Mouse (Mus musculus) heart, embryonic 10.5 days (tissue): ENCODE measurements around the gene Zscan25. TPM values are rescaled to one million over a fixed set of nuclear protein-coding genes. Genes with fewer than 3 reads are reported as not detected.
"Not testable (repeated sequence)": the region's sequence is repeated elsewhere in the genome, so short reads cannot be mapped to it uniquely, and the experiment has no call there.

Experiments
- DNase-seq: peaks from one replicate; pipeline ENCODE4 v3.0.0-alpha.2; 2017; ENCODE audit warnings: low spot score
- H3K27ac ChIP-seq: fragments of 300-500 bp; sonication (generic); 2 replicates; pipeline ENCODE4 v1.5.1; 2016; ENCODE audit warnings: mild to moderate bottlenecking
- H3K27me3 ChIP-seq: fragments of 300-500 bp; sonication (generic); 2 replicates; pipeline ENCODE4 v1.6.1; 2016; ENCODE audit warnings: mild to moderate bottlenecking; ENCODE audit not compliant: poor library complexity, insufficient read depth, severe bottlenecking
- H3K36me3 ChIP-seq: fragments of 300-500 bp; sonication (generic); 2 replicates; pipeline ENCODE4 v1.6.1; 2016; ENCODE audit warnings: mild to moderate bottlenecking, moderate library complexity
- H3K4me1 ChIP-seq: fragments of 300-500 bp; sonication (generic); 2 replicates; pipeline ENCODE4 v1.6.1; 2016; ENCODE audit warnings: mild to moderate bottlenecking
- H3K4me3 ChIP-seq: fragments of 300-500 bp; sonication (generic); 2 replicates; pipeline ENCODE4 v1.5.1; 2016; ENCODE audit warnings: mild to moderate bottlenecking, moderate library complexity
- H3K9me3 ChIP-seq: fragments of 300-500 bp; sonication (generic); 2 replicates; pipeline ENCODE4 v1.6.1; 2016; ENCODE audit warnings: mild to moderate bottlenecking, moderate library complexity
- WGBS: fragments of 180-500 bp; shearing (Covaris S2); methylation state at CpG from one replicate; pipeline ENCODE4 v1.1.7; 2016; 5-methylcytosine and 5-hydroxymethylcytosine counted together
- polyA plus RNA-seq: library from polyadenylated mRNA; unstranded; fragments of >200 nt; fragmentation: Nextera tagmentation; extraction: Ambion mirVana; gene quantifications from 2 replicates; pipeline ENCODE4 v1.2.1, GENCODE M21; 2016

Zscan25 gene
- 0.16 and 0.33 TPM in 2 replicates for polyA plus RNA-seq

DNA sequence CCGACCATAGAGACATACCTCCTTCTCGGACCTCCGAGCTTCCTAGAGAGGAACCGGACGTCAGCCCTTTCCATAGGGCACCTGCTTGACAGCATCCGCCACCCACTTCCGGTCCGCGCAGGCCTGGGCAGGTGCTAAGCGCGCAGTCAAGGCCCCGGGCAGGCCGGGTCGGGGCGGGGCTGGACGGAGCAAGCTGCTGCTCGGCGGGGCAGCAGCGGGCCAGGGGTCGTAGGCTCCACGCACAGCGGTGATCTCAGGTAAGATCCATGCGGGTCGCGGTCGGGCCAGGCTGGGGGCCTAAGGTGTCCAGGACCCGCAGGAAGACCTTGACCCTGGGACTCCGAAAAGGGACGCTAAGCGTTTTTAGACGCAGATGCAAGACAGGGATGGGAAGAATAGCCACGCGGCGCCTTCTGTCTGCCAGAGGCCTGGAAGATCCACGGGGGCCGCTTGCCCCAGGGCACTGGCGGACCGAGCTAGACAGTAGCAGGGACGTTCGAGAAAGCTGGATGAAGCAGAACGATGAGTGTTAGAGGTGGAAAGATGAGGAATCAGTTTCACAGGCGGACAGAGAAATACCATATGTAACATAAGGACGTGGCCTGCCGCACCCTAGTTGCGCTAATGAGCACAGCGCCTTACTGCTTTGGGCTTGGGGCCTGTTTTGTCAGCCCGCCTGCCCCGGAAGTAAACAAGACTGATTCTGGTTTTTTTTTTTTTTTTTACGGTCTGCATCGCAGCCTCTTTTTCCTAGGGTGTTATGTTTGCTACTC lies at the start of gene Zscan25:
Zscan25 (plus strand) TSS at position 130 of the 773 bp plus-strand sequence.
- no peaks in the 10 kb centered on the region; the same call in 1 of the 2 replicates for H3K4me1 ChIP-seq
- no peaks in the 10 kb centered on the region for H3K27me3 ChIP-seq
- no peaks in the 10 kb centered on the region for H3K9me3 ChIP-seq
- peak; percentile 97 for DNase-seq
- peak within 1 kb of the TSS; percentile 89 for H3K4me3 ChIP-seq
- peak within 1 kb of the TSS; percentile 95 for H3K27ac ChIP-seq
- H3K36me3 ChIP-seq: peaks cover 27% of the 10 kb centered on the region
- WGBS: under 1% methylated on average over 50 of the region's 50 CpGs

DNA sequence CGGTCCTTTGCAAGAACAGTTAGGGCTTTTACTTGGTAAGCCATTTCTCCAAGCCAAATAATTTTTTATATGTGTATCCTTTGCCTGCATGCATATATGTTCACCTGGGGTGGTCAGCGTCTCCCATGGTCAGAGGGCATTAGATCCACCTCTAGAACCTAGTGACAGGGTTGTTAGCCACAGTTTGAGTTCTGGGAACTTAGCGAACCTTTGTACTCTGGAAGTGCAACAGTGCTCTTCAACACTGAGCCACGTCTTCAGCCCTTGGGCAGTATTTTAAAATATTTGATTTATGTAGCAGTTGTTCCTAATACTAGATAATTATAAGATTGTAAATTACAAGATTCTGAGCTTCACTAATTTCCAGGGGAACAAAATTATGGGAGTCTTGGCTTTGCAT lies 49.7 kb upstream of the Zscan25 start:
- no peak for DNase-seq
- peak overlapping the region; percentile 96 for H3K27ac ChIP-seq
- WGBS: 89% methylated on average over 4 of the region's 4 CpGs

GRCm38 (mm10) chr5:145231367-145231871 lies 48.9 kb upstream of the Zscan25 start, which contains the start of gene Zfp655:
TSS of gene Zfp655 (plus strand) at chr5:145231715.
- peaks cover 18% of the 10 kb centered on the region; the same call in 1 of the 2 replicates for H3K4me1 ChIP-seq
- H3K9me3 ChIP-seq: no peaks in the 10 kb centered on the region
- DNase-seq: peak; percentile 99
- peak within 1 kb of the TSS; percentile 100 for H3K4me3 ChIP-seq
- peaks cover 33% of the 10 kb centered on the region for H3K36me3 ChIP-seq
- WGBS: under 1% methylated on average over 42 of the region's 42 CpGs
- H3K27ac ChIP-seq: peak within 1 kb of the TSS; percentile 96
- H3K27me3 ChIP-seq: no peaks in the 10 kb centered on the region

More for the DNA sequence above, 49.7 kb upstream of the Zscan25 start:
- no peaks in the 10 kb centered on the region for H3K9me3 ChIP-seq
- H3K4me1 ChIP-seq: peaks cover 18% of the 10 kb centered on the region; the same call in 1 of the 2 replicates
- peak overlapping the region; percentile 100; the same call in 1 of the 2 replicates for H3K4me3 ChIP-seq
- H3K36me3 ChIP-seq: peaks cover 26% of the 10 kb centered on the region
- H3K27me3 ChIP-seq: no peaks in the 10 kb centered on the region

- under 1% methylated on average over 44 of the region's 49 CpGs for WGBS
- peaks cover 37% of the 10 kb centered on the region for H3K36me3 ChIP-seq
- H3K4me3 ChIP-seq: peak overlapping the region; percentile 100
- peaks cover 18% of the 10 kb centered on the region; the same call in 1 of the 2 replicates for H3K4me1 ChIP-seq
- H3K27me3 ChIP-seq: no peaks in the 10 kb centered on the region
- peak overlapping the region; percentile 96 for H3K27ac ChIP-seq
- no peaks in the 10 kb centered on the region for H3K9me3 ChIP-seq
- DNase-seq: peak; percentile 81
Observed at GRCm38 (mm10) chr5:145231893-145232411, 48.3 kb upstream of the Zscan25 start.

- no peak overlapping the region for H3K4me3 ChIP-seq
- DNase-seq: no peak
- H3K4me1 ChIP-seq: peaks cover 18% of the 10 kb centered on the region; the same call in 1 of the 2 replicates
- H3K36me3 ChIP-seq: peaks cover 62% of the 10 kb centered on the region
- no peaks in the 10 kb centered on the region for H3K27me3 ChIP-seq
- no peaks in the 10 kb centered on the region for H3K9me3 ChIP-seq
- no peak overlapping the region for H3K27ac ChIP-seq
Observed at GRCm38 (mm10) chr5:145234636-145235035, 45.7 kb upstream of the Zscan25 start.

GRCm38 (mm10) chr5:145249520-145249919 lies 30.8 kb upstream of the Zscan25 start:
- no peak for DNase-seq
- Histone ChIP-seq H3K27me3 (no peaks in the 10 kb centered on the region), H3K9me3 (no peaks in the 10 kb centered on the region), H3K27ac (no peak overlapping the region), H3K4me1 (no peaks in the 10 kb centered on the region), H3K36me3 (peaks cover 75% of the 10 kb centered on the region), H3K4me3 (no peak overlapping the region)
- 92% methylated on average over 3 of the region's 3 CpGs for WGBS

GRCm38 (mm10) chr5:145273568-145273967 lies 6.7 kb upstream of the Zscan25 start:
- H3K27ac ChIP-seq, H3K36me3 ChIP-seq, H3K4me1 ChIP-seq, H3K27me3 ChIP-seq, H3K9me3 ChIP-seq, H3K4me3 ChIP-seq, DNase-seq: not testable (repeated sequence)
- WGBS: 77% methylated on average over 2 of the region's 2 CpGs

GRCm38 (mm10) chr5:145279948-145280347 lies 352 bp upstream of the Zscan25 start:
- H3K4me3 ChIP-seq: peak overlapping the region; percentile 89

DNA sequence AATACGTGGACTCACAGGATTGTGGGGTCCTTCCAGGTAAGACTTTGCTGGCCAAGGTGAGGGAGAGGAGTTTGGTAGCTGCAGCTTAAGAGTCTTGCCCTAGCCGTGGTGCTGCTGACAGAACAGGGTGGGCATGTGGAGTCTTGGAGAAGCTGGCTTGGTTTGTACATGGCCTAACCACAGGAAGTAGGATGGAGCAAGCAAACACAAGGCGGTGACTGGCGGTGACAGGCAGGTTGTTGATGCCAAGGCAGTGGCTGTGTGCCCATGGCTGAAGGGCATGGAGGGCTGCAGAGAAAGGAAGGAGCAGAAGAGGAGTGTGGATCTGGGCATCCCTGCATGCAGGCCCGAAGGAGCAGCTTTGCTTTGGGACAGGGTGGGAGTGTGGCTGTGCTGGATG lies 8.1 kb downstream of the Zscan25 start:
- Histone ChIP-seq H3K27me3 (no peaks in the 10 kb centered on the region), H3K9me3 (no peaks in the 10 kb centered on the region), H3K36me3 (peaks cover 97% of the 10 kb centered on the region), H3K4me3 (no peak overlapping the region), H3K27ac (no peak overlapping the region), H3K4me1 (no peaks in the 10 kb centered on the region)
- DNase-seq: no peak
- 98% methylated on average over 5 of the region's 5 CpGs for WGBS

More at GRCm38 (mm10) chr5:145279948-145280347, 352 bp upstream of the Zscan25 start:
- 91% methylated on average over 2 of the region's 2 CpGs for WGBS
- peak; percentile 41 for DNase-seq
- Histone ChIP-seq H3K9me3 (no peaks in the 10 kb centered on the region), H3K4me1 (no peaks in the 10 kb centered on the region; the same call in 1 of the 2 replicates), H3K27ac (no peak overlapping the region), H3K36me3 (peaks cover 21% of the 10 kb centered on the region), H3K27me3 (no peaks in the 10 kb centered on the region)

DNA sequence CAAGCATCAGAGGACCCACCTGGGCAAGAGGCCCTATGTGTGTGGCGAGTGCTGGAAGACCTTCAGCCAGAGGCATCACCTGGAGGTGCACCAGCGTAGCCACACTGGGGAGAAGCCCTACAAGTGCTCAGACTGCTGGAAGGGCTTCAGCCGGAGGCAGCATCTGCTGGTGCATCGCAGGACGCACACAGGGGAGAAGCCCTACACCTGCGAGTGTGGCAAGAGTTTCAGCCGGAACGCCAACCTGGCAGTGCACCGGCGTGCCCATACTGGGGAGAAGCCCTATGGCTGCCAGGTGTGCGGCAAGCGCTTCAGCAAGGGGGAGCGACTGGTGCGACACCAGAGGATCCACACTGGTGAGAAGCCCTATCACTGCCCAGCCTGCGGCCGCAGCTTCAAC lies 10.4 kb downstream of the Zscan25 start:
- Histone ChIP-seq H3K4me1 (no peaks in the 10 kb centered on the region), H3K27me3 (no peaks in the 10 kb centered on the region), H3K4me3 (no peak overlapping the region), H3K9me3 (no peaks in the 10 kb centered on the region), H3K27ac (no peak overlapping the region), H3K36me3 (peaks cover 88% of the 10 kb centered on the region)
- DNase-seq: peak; percentile 73
- 96% methylated on average over 16 of the region's 16 CpGs for WGBS

DNA sequence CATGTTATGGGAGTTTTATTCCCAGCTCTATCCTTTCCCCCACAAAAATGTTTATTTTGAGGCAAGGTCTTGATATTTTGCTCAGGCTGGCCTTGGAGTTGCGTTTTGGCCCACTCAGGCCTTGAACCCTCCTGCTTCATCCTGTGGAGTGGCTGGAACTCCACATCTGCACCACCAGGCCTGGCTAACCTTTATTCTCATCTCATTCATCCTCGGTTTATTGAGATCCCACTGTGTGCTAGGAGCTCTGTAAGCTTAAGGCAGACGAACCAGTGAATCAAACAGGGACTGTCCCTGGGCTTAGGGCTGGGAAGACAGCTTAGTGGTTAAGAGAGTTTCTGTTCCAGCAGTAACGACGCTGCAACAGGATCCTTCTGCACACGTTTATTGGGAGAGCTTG lies 12.1 kb downstream of the Zscan25 start:
- H3K4me3 ChIP-seq: no peak overlapping the region
- H3K27ac ChIP-seq: no peak overlapping the region
- H3K9me3 ChIP-seq: no peaks in the 10 kb centered on the region
- no peaks in the 10 kb centered on the region for H3K27me3 ChIP-seq
- peaks cover 72% of the 10 kb centered on the region for H3K36me3 ChIP-seq
- 94% methylated on average over 6 of the region's 6 CpGs for WGBS
- peak; percentile 51 for DNase-seq
- no peaks in the 10 kb centered on the region for H3K4me1 ChIP-seq

DNA sequence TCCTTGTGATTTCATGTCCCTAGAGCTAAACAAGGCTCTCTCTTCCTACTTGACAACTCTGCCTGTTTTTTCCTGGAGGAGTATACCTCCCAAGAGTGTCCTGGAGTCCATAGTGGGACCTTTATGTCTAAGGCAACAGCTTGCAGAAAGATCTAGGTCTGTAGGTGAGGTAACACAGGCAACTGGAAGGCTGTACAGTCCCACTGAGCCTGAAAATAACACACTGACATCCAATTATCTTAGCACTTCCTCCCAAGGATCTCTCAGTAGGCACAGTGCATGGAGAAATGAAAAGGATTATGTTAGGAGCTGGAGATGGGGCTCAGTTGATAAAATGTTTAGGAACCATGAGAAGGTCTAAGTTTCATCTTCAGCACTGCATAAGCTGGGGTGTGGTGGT lies 20.2 kb downstream of the Zscan25 start:
- H3K27ac ChIP-seq: no peak overlapping the region
- DNase-seq: no peak
- no peak overlapping the region for H3K4me3 ChIP-seq
- H3K27me3 ChIP-seq: no peaks in the 10 kb centered on the region
- no peaks in the 10 kb centered on the region for H3K36me3 ChIP-seq
- H3K9me3 ChIP-seq: no peaks in the 10 kb centered on the region
- no peaks in the 10 kb centered on the region for H3K4me1 ChIP-seq

DNA sequence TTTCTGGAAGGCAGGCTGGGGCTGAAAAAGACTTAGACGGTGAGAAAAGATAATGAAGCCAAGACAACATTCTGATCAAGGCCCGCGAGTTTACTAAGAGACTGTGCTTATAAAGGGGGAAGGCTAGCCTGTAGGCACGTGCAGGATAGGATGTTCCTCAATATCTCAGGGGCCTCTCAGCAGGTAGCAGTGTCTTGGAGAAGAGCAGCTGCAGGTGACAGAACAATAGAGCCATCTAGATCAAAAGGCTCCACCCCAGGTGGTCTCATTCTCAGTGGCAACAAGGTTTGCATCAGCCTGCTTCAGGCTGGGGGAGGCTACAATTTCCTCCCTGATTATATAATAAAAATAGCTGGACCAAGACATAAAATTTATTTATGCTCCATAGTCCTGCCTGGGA lies 21.5 kb downstream of the Zscan25 start:
- H3K4me1 ChIP-seq, DNase-seq: not testable (repeated sequence)

More for the DNA sequence above, 21.5 kb downstream of the Zscan25 start:
- not testable (repeated sequence) for H3K27me3 ChIP-seq, H3K9me3 ChIP-seq, H3K4me3 ChIP-seq, H3K36me3 ChIP-seq, H3K27ac ChIP-seq
- WGBS: 70% methylated on average over 4 of the region's 4 CpGs
